Mouse (Mus musculus): ENCODE data around the gene Pcgf2.
"Not testable (repeated sequence)": the region's sequence is repeated elsewhere in the genome, so short reads cannot be mapped to it uniquely, and the experiment has no call there.

The Pcgf2 gene

DNA sequence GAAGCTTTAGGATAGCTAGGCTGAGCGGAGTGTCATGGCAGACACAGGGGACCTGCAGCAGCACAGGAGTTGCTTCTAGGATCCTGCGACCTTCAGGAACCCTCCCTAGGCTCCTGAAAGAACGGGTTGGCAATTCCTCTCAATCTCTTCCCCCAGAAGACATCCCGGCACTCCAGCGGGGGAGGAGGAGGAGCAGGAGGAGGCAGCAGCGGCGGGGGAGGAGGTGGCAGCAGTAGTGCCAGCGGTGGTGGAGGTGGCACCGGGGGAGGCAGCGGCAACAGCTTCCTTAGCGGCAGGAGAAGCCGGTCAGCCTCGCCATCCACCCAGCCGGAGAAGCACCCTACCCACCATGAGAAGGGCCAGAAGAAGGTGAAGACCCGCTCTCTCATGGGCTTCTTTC lies 31.0 kb downstream of the Pcgf2 start:
- no peak for DNase-seq (ENCODE audit: extremely low spot score, low read depth, low spot score)

DNA sequence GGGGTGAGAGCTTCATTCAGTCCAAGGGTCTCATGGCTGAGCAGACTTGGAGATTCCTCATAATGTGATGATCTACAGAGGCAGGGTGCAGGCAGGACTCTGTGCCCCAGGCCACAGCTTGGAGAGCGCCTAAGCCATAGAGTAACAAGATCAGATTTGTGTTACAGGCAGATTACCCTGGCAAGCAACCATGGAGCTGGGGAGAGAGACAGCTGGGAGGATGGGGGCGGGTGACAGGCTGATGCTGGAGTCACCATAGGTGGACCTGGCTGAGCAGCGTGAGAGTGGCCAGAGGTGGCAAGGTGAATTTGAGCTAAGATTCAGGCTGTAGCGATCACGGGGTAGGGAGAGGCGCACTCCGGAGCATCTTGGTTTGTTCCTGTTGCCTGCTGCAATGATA lies 32.1 kb downstream of the Pcgf2 start:
- no peak for DNase-seq (ENCODE audit: extremely low spot score, low read depth, low spot score)

GRCm38 (mm10) chr11:97666794-97667193 lies 33.5 kb downstream of the Pcgf2 start:
- DNase-seq (ENCODE audit: extremely low spot score, low read depth, low spot score), result no peak

GRCm38 (mm10) chr11:97666221-97666620 lies 34.1 kb downstream of the Pcgf2 start:
- no peak for DNase-seq (ENCODE audit: extremely low spot score, low read depth, low spot score)

DNA sequence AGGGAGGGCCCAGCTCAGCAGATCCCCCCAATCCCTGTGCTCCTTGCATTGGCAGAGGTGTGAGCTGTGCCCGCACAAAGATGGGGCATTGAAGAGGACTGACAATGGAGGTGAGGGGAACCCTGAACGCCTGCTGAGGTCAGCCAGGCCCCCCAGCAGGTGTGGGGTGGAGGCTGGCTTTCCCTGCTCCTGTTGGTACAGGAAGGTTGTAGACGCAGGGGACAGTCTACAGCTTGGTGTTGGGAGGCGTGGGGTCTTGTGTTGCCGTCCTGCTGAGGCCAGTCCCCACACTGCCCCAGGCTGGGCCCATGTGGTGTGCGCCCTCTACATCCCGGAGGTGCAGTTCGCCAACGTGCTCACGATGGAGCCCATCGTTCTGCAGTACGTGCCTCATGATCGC lies 34.9 kb downstream of the Pcgf2 start:
- DNase-seq (ENCODE audit: extremely low spot score, low read depth, low spot score), result no peak

GRCm38 (mm10) chr11:97664771-97665240 lies 35.5 kb downstream of the Pcgf2 start:
- no peak for DNase-seq (ENCODE audit: extremely low spot score, low read depth, low spot score)

DNA sequence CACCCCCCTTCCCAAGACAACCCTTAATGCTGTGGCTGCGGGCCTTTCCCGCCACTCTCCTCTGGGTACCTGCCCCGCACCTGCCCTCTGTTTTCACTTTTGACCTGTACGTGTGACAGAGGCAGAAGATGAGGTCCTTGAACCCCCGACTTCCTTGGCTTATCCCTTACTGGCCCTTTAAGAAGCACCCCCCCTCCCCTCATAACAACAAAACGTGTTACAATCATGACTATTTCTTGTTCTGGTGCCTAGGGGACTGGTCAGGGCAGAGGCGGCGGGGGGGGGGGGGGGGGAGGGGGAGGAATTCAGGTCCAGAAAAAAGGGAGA lies 36.0 kb downstream of the Pcgf2 start:
- no peak for DNase-seq (ENCODE audit: extremely low spot score, low read depth, low spot score)

DNA sequence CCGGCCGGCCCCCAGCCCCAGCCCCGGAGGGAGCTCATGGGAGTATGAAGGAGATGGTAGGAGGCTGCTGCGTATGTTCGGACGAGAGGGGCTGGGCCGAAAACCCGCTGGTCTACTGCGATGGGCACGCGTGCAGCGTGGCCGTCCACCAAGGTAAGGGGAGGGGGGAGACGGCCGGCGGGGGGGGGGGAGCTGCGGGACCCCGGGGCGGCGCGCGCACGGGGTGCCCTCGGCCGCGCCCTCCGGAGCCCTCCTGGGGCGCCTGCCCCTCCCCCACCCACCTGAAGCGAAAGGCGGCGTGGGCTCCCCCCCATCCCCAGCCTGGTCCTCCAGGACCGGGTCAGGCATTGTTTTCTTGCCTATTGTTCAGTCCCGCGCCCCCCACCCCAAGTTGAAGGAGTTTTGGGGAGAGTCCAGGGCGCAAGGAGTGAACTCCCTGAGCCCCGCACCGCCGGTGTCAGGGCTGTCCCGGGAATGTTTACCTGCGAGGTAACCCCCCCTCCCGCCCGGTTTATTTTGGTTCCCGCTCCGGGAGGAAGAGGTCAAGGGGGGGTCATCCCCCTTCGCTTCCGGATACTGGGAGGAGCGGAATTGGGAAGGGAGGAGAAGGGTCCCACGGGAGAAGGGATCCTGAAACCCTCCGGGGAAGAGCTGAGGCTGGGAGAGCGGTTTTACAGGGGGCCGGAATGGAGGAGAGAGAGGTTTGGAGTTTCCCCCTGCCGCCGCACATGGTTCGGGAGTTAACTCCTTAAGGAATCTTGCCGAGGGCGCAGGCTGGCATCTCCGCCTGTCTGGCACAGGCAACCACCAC lies 36.6 kb downstream of the Pcgf2 start:
- DNase-seq (ENCODE audit: extremely low spot score, low read depth, low spot score), result no peak

DNA sequence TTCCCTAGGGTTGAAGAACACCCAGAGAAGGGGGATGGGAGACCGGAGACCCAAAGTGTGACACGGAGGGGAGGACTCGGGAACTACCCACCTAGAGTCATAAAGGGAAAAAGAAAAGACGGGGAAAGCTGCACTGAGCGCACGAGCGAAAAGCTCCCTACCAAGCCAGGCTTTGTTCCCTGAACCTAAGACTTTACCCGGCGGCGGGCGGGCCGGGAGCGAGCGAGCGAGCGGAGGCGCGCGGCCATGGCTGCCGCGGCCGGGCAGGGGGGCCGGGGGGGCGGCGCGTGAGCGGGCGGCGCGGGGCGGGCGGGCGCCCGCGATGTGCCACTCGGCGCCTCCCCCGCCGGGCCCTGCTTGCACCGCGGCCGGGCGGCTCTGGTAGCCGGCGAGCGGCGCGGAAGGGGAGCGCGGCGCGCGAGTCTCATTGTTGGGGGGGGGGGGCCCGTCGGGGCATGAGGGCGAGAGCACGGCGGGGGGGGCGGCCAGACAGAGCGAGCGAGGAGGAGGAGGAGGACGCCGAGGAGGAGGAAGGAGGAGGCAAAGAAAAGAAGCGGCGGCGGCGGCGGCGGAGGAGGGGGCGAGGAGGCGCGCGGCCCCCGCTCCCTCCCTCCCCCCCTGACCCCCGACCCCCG lies 37.3 kb downstream of the Pcgf2 start, which contains the start of gene Mllt6:
TSS of gene Mllt6 (plus strand) at position 522 of the 635 bp plus-strand sequence.
- DNase-seq (ENCODE audit: extremely low spot score, low read depth, low spot score), result no peak

- no peak for DNase-seq (ENCODE audit: extremely low spot score, low read depth, low spot score)
Observed at GRCm38 (mm10) chr11:97662207-97662892, 37.9 kb downstream of the Pcgf2 start.

GRCm38 (mm10) chr11:97661648-97662133 lies 38.6 kb downstream of the Pcgf2 start:
- DNase-seq (ENCODE audit: extremely low spot score, low read depth, low spot score), result no peak

GRCm38 (mm10) chr11:97660734-97661647 lies 39.3 kb downstream of the Pcgf2 start:
- DNase-seq (ENCODE audit: extremely low spot score, low read depth, low spot score), result no peak

DNA sequence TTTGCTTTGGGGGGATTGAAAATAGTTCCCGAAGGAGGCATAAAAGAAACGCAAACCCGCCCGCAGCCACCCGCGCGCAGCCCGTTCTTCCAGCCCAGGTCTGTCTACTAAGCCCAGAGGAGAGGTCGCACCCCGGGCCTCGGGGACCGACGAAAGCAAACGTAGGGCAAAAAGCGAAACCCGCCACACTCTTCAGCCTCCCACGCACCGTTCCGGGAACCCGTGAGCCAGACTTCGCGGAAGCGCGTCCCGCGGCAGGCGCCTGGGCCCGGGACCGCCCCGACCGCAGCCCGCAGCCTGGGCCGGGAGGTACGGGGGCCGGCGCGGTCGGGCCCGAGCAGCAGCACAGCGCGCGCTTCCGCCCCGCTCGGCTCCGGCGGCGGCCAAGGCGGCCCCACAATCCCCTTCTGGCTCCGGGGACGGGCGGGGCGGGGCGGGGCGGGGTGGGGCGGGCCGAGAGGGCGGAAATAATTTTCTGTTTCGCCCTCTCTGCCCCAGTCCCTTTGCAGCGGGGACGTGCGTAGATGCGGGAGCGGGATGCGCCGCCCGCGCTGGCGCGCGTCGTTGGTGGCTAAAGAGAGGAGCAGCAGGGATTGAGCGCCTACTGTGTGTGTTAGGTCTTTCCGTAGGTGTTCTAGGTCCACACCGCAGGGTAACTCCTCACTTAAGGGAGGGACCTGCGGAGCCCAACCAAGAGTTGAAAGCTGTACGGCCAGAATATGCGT lies 40.1 kb downstream of the Pcgf2 start:
- no peak for DNase-seq (ENCODE audit: extremely low spot score, low read depth, low spot score)

- DNase-seq (ENCODE audit: extremely low spot score, low read depth, low spot score), result no peak
Observed at GRCm38 (mm10) chr11:97659267-97659989, 40.9 kb downstream of the Pcgf2 start.

DNA sequence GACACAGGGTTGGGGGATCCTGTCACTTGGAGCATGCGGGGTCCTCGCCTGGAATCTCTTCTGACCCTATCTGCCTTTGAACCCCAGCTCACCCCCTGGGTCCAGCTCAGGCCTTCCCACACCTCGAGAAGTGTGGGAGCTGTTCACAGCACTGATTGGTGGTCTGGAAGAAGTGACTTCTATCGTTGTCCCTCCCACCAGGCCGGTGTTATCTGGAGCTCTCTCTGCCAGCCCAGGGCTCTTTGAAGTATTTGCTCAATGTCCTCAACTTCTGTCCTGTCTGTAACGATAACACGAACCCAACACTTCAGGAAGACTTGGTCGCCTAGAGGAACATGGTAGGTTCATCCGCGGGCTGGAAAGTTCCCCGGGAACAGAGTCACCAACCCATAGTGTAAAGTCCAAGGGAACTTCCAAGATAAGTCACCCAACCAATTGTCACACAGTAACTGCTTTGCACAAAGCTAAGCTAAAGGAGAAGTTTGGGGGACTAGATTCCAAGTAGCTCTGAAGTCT lies 41.5 kb downstream of the Pcgf2 start:
- DNase-seq (ENCODE audit: extremely low spot score, low read depth, low spot score), result no peak

GRCm38 (mm10) chr11:97657967-97658366 lies 42.3 kb downstream of the Pcgf2 start:
- DNase-seq (ENCODE audit: extremely low spot score, low read depth, low spot score), result not testable (repeated sequence)

- DNase-seq (ENCODE audit: extremely low spot score, low read depth, low spot score), result no peak
Observed at GRCm38 (mm10) chr11:97657184-97657945, 42.9 kb downstream of the Pcgf2 start.

GRCm38 (mm10) chr11:97656269-97656971 lies 43.9 kb downstream of the Pcgf2 start:
- no peak for DNase-seq (ENCODE audit: extremely low spot score, low read depth, low spot score)
